Mouse (Mus musculus) right cerebral cortex, postnatal 10 days (tissue): ENCODE measurements around the gene Nip7.
"Not testable (repeated sequence)": the region's sequence is repeated elsewhere in the genome, so short reads cannot be mapped to it uniquely, and the experiment has no call there.

Source experiments
- DNase-seq, 2 experiments: peaks; one replicate each; pipeline ENCODE4 v3.0.0; 2021; ENCODE audit warnings: low spot score in 2 of 2

Gene Nip7

DNA sequence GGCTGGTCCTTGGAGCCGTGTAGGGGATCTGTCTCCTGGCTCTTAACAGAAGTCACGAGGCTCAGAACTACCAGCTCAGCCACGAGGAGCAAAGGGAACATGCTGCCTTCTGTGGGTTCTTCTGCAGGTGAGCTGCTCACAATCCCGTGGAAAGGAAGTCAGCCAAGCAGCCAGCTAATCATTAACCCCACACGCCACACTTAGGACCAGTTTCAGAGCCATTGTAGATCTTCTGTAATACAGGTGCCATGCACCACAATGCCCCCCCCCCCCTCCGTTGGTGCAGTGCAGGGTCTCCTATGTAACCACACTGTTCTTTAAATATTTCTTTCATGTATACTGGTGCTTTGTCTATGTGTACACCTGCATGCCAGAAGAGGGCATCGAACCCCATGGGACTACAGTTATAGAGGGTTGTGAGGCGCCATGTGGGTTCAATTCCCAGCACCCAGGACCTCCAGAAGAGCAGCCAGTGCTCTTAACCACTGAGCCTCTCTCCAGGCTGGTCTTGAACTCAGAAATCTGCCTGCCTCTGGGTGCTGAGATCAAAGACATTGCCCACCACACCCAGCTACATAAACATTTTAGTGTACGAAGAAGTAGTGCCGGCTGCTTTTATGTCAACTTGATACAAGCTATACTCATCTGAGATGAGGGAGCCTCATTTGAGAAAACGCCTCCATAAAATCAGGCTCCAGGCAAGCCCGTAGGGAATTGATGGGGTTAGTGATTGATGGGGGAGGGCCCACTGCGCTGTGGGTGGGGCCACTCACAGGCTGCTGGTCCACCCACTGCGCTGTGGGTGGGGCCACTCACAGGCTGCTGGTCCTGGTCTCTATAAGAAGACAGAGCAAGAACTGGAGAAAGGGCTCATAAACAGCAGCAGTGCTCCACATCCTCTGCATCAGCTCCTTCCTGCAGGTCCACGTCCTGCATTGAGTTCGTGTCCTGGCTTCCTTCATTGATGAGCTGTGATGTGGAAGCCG, 9.1 kb downstream of the Nip7 start, which contains the start of gene Tmed6:
Tmed6 (minus strand) TSS at position 134 of the 986 bp plus-strand sequence.
- DNase-seq = no peak

DNA sequence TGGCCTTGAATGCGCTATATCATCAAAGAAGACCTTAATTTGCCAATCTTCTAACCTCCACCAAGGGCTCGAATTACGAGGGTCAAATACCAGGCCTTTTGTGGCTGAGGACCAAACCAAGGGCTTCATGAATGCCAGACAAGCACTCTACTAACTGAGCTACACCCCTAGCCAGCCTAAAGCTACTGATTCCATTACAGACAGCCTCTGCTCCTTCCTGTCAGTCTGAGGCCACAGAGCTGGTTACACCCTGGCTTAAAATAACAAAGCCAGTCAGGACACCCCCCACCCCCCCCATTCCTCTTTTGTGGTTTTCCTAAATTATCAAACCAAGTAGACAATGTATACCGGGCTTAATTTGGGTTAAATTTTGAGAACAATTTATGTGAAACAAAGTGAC, 17.0 kb downstream of the Nip7 start:
- no peak for DNase-seq

DNA sequence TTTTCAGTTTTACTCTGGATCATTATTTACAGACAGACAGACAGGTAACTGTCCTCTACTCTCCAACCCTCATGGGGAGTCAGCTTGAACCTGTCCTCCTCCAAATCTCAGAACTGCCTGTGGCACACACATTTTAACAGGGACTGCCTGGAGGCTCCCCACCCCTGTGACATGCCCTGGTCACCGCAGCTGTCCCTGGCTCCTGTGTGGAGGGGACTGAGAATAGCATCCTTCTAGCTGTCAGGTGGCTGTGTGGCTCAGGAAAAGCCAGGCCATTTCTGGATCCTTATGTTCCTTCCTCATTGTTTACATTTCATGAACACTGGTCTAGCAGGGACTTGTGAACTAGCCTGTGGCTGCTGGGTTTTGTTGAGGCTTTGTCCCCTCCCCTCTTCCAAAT, 17.5 kb downstream of the Nip7 start:
- no peak for DNase-seq

DNA sequence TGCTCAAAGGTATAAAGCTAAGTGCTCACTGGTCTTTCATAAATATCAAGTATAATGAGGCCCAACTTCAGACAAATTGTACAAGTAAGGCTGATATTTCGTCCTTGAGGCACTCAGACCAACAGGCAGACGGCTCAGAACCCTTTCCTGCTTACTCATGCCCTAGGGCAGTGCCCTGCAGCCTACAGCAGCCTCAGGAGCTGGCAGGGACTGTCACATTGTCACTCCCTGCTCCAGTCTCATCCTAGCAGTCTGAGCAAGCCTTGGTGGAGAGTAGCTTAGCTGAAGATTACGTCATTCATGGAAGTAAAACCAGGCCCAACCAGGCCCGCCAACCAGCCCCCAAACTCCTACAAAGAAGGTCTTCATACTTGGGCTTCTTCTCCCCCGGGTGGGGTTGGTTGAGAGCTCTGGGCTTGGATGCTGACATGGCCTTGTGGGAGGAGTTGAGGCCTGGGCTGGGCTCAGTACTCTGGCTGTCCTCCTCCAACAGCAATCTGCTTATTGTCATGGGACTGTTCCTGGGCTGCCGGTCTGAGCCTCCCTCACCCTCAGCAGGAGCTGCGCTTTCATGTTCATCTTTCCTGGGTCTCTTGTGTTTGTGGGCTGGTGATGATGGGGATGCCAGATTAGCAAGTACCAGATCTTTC, 19.7 kb downstream of the Nip7 start:
- DNase-seq = no peak

DNA sequence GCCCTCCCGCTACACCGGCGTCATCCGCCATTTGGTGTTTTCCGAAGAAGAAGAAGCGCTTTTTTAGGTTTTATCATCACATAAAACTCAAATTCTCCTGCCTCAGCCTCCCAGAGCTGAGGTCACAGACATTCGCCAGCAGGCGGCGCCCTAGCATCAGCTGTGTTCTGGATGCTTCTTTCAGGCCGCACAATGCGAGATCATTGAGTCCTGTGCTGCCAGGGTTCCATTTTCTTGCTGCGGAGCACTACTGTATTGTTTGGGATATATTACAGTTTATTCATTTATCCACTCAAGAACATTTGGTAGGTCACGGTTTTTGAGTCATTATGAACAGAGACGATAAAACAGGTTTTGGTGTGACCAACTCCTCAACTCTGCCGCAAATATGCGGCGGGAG, 28.7 kb downstream of the Nip7 start:
- no peak for DNase-seq

GRCm38 (mm10) chr8:107086018-107086417, 29.3 kb downstream of the Nip7 start:
- DNase-seq = no peak

- no peak for DNase-seq
Observed at GRCm38 (mm10) chr8:107088526-107089063, 31.9 kb downstream of the Nip7 start.

- no peak for DNase-seq
Observed at GRCm38 (mm10) chr8:107090531-107090930, 33.9 kb downstream of the Nip7 start.

- peak in 1 of 2 experiments; percentile 37 for DNase-seq
Observed at GRCm38 (mm10) chr8:107095717-107096365, 39.2 kb downstream of the Nip7 start.

DNA sequence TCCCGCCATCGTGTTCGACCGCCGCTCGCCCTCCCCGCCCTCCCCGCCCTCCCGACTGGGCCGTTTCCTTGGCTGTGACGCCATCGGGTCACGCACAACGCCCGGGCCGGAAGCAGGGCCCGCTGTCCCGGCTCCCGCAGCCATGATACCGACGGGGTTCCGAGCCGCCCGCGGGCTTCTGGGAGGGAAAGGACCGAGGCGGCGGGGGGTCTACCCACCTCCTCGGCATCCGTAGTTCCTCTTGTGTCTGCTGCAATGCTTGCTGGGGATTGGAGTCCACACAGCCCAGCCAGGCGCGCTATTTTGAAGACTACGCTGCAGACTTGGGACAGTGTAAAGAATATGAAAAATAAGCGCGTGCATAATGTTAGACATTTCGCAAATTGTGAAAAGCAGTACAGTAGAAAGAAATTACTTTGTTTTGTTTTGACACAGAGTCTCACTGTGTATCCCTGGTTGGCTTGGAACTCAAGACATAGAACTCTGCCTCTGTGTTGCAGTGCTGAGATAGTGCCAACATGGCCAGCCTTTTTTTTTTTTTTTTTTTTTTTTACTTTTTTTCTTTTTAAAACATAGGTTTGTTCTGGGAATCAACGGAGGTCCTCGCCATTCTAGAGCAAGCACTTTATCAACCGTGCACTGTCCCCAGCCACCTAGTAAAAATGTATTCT, 39.8 kb downstream of the Nip7 start, which contains the start of gene Terf2:
Terf2 (minus strand) TSS at position 182 of the 671 bp plus-strand sequence.
- DNase-seq = peak; percentile 97 to 98

GRCm38 (mm10) chr8:107100635-107101034, 44.0 kb downstream of the Nip7 start:
- DNase-seq = no peak

DNA sequence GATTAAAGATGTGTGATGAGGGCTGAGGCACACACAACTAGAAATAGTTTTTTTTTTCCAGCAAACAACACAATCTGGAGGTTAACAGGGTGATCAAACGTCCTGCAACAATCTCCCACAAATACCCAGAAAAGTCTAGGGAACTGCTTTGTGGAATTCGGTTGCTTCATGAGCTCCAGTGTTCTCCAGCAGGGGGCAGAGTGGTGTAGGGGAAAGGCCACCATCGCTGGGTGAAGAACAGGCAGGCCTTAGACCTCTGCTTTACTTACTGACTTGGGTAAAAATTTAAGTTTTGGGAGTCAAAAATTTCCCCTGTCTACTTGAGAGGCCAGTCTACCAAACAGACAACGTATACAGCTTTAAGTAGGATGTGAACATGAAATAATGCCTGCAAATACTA, 47.9 kb downstream of the Nip7 start:
- peak in 1 of 2 experiments; percentile 79 for DNase-seq

GRCm38 (mm10) chr8:107108089-107108488, 51.4 kb downstream of the Nip7 start:
- not testable (repeated sequence) for DNase-seq

GRCm38 (mm10) chr8:107108978-107109720, 52.5 kb downstream of the Nip7 start:
- DNase-seq = no peak

DNA sequence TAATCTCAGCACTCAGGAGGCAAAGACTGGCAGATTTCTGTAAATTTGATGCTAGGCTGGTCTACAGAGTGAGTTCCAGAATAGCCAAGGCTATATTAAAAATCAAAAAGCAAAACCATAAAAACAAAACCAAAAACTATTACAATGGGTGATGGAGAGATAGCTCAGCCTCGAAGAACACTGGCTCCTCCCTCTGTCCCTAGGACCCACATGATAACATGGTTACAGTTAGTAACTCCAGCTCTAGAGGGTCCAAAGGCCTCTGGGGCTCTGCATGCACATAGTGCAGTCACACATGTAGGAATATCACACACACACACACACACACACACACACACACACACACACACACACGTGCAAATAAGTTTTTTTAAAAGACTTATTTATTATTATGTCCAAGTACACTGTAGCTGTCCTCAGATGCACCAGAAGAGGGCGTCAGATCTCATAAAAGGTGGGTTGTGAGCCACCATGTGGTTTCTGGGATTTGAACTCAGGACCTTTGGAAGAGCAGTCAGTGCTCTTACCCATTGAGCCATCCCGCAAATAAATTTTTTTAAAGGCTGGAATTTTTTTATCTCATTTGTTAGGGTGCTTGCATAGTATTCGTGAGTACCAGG, 53.2 kb downstream of the Nip7 start:
- DNase-seq = no peak
